ENCODE assay signal across 8 mouse cellular contexts in the genomic region with DNA sequence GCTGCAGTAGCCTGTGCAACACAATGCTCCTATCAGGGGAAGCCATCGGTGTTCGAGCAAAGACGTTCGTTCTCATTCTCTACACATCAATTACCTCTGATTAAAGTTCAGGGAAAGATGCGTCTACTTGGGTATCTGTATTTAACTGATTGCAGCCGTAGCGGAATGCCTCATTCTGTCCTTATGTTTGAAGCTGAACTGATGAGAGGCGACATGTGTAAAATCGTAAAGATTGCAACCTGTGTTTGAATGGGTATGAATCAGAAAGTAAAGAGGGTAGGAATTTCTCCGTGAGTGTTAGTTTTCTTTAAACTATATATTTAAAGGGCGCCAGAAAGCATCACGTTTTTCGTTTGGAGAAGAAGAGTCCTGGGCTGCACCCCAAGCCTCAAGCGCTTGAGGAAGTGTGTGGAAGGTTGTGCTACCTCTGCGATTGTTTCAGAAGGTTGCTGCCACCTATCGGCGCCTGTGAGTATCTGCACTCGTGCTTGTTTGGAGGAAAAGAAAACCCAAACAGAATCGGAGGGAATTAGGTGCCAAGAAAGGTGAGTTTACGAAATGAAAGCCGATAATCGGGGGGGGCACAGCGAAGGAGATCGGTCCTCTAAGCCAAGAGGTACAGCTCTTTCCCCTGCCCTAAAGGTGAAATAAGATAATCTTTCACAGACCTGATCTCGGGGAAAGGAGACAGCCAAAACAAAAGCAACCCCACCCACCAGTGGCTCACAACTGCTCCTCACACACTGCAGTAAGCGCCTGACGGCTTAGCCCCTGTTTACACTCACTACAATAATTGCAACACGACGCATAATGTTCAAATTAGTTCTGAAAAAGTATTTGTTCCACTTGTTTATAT.
A peak's percentile ranks its signal among the peaks of the same experiment; 100 is the strongest.
DNase-seq lines count a peak whose midpoint lies in the region; ATAC-seq and TF ChIP-seq lines count a peak whose summit lies in the region.

No protein-coding gene starts in this region.

- no peaks in the 10 kb centered on the region for H3K4me1 ChIP-seq in cerebellum, adult 2 months (ENCODE audit: control insufficient read depth, insufficient read depth, low read length)
- H3K4me1 ChIP-seq in hindbrain, embryonic 15.5 days (replicated peaks) = peaks cover 6% of the 10 kb centered on the region; the same call in 1 of the 2 replicates

- ATAC-seq in hindbrain, embryonic 15.5 days (ENCODE audit: low FRiP score, low read depth) = peak; percentile 89

- H3K27me3 ChIP-seq in cerebellum, adult 2 months (ENCODE audit: control insufficient read depth, insufficient read depth, low read length) = no peaks in the 10 kb centered on the region
- no peaks in the 10 kb centered on the region for H3K27me3 ChIP-seq in hindbrain, embryonic 15.5 days

- no peak for TF ChIP-seq POLR2A in cerebellum, adult 2 months (IDR thresholded peaks at IDR 0.05; ENCODE audit: borderline replicate concordance, insufficient read depth, low read length)

- DNase-seq in R1 (ENCODE audit: low read depth, low spot score) = peak; percentile 81
- peak; percentile 51 to 57 for DNase-seq in cerebellum, adult 2 months
- DNase-seq in forelimb bud, embryonic 11.5 days (ENCODE audit: low read depth, low spot score) = peak; percentile 67
- peak; percentile 33 to 79 for DNase-seq in layer of hippocampus, postnatal 25 days (ENCODE audit: extremely low spot score in 1 of 2, low spot score in 1 of 2)
- peak; percentile 64 for DNase-seq in lung, postnatal 14 days
- DNase-seq in retina, adult 2 months (ENCODE audit: low read depth, low spot score) = peak; percentile 39
- peak; percentile 34 for DNase-seq in urinary bladder, adult 2 months (ENCODE audit: low spot score)

- H3K9me3 ChIP-seq in hindbrain, embryonic 15.5 days = no peaks in the 10 kb centered on the region

- WGBS in cerebellum, adult 2 months = 26% methylated on average over 29 of the region's 29 CpGs
- 29% methylated on average over 29 of the region's 29 CpGs for WGBS in hindbrain, embryonic 15.5 days

- H3K36me3 ChIP-seq in hindbrain, embryonic 15.5 days = no peaks in the 10 kb centered on the region

- H3K9ac ChIP-seq in hindbrain, embryonic 15.5 days = peak overlapping the region; percentile 33; the same call in 1 of the 2 replicates

- peak overlapping the region; percentile 54 for H3K4me2 ChIP-seq in hindbrain, embryonic 15.5 days

- peak; percentile 78 for TF ChIP-seq CTCF in cerebellum, adult 2 months (IDR thresholded peaks at IDR 0.05; ENCODE audit: borderline replicate concordance, insufficient read depth, low read depth, low read length)

- H3K4me3 ChIP-seq in cerebellum, adult 2 months (replicated peaks; ENCODE audit: insufficient read depth, low read depth, low read length) = peak overlapping the region; percentile 75
- H3K4me3 ChIP-seq in hindbrain, embryonic 15.5 days = peak overlapping the region; percentile 40

- no peak overlapping the region for H3K27ac ChIP-seq in cerebellum, adult 2 months (ENCODE audit: insufficient read depth, low read length)
- H3K27ac ChIP-seq in hindbrain, embryonic 15.5 days (replicated peaks) = no peak overlapping the region
